Mouse (Mus musculus) heart, postnatal 14 days (tissue): ENCODE data around the gene Ankk1. TPM values are rescaled to one million over a fixed set of nuclear protein-coding genes. Genes with fewer than 3 reads are reported as not detected.

Experiments used
- DNase-seq, 2 experiments: peaks; one replicate each; pipeline ENCODE4 v3.0.0; 2021 to 2022
- intact Hi-C: fragments of 180-260 bp; cut with DNase I; formaldehyde crosslinking; loops from one replicate; pipeline ENCODE4 v1.15.1; 2025
- long read RNA-seq, 2 experiments: library from polyadenylated mRNA; stranded (forward); transcript quantifications; one replicate each; pipeline ENCODE4 v2.0.0; 2021
- total RNA-seq, 2 experiments: library from RNA; stranded (reverse); gene quantifications; 2 replicates each; pipeline ENCODE4 v1.2.3; 2021

Gene Ankk1
- not detected for total RNA-seq
- long read RNA-seq, experiment 1 = 0 reads
- long read RNA-seq, experiment 2 = 0 reads

- no peak for DNase-seq
- intact Hi-C loops = no loop called here
These were observed at the start of gene Ankk1 for GRCm38 (mm10) chr9:49426921-49427320. Gene Ankk1, minus strand, starts transcription at chr9:49427021.

- intact Hi-C loops = no loop called here
These were observed 45.3 kb upstream of the Ankk1 start for GRCm38 (mm10) chr9:49472126-49472525.

DNA sequence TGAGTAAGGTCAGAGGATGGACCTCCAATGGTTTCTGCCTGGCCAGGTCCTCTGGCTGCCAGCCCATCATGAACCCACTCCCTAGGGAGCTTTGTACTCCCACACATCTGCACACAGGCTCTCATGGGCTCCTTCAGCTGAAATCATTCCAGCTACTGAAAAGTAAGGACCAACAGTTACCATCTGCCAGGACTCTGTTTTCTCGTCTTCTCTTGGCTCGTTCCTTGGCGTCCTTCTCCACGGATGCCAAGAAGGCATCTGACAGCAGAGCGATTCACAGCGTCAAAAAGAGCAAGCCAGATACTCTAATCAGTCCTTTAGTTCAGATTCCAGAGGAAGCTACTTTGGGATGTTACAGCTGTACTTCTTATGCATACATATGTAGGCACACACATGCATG, 44.1 kb upstream of the Ankk1 start:
- intact Hi-C loops = no loop called here
- DNase-seq = no peak

More at GRCm38 (mm10) chr9:49472126-49472525, 45.3 kb upstream of the Ankk1 start:
- DNase-seq = no peak

DNA sequence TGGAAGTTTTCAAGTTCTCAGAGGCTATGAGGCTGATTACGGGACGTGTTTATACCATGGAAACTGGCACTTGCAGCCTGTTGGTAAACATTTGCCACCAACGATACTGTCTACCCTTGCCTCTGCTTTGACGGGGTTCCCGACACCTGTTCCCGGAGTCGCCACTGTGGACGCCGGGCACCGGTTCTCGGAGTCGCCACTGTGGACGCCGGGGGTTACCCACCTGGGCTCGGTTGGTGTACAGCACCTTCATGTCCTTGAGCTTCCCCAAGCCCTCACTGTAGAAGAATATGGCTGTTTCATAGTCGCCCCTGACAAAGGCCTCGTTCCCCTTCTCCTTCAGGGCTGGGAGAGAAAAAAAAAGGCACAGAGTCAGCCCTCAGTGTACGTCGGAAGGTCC, 43.2 kb upstream of the Ankk1 start:
- no peak for DNase-seq
- intact Hi-C loops = no loop called here

DNA sequence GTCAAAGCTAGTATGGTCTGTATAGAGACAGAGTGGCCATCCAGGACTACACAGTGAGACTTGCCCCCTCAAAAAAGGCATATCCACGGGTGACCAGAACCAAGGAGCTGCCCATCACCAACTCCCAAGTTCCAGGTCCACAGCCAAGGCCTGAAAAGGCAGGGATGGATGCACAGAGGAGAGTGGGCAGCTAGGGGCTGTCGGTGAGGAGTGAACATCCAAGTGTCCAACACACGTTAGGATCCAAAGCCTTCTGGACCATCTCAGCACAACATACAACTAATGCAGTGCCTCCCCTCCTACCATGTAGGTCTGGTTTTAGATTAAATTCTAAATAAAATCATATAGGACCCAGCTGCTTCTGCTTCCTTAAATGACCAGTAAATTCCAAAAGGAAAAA, 29.3 kb upstream of the Ankk1 start:
- intact Hi-C loops = no loop called here
- no peak for DNase-seq

- DNase-seq = no peak
- intact Hi-C loops = no loop called here
These were observed 25.6 kb upstream of the Ankk1 start for GRCm38 (mm10) chr9:49452396-49452795.

GRCm38 (mm10) chr9:49450491-49450890, 23.7 kb upstream of the Ankk1 start:
- intact Hi-C loops = no loop called here
- DNase-seq = no peak

- intact Hi-C loops = no loop called here
- DNase-seq = no peak
These were observed 15.8 kb upstream of the Ankk1 start for GRCm38 (mm10) chr9:49442621-49443020.

GRCm38 (mm10) chr9:49427478-49427877, 657 bp upstream of the Ankk1 start:
- no peak for DNase-seq
- intact Hi-C loops = no loop called here

DNA sequence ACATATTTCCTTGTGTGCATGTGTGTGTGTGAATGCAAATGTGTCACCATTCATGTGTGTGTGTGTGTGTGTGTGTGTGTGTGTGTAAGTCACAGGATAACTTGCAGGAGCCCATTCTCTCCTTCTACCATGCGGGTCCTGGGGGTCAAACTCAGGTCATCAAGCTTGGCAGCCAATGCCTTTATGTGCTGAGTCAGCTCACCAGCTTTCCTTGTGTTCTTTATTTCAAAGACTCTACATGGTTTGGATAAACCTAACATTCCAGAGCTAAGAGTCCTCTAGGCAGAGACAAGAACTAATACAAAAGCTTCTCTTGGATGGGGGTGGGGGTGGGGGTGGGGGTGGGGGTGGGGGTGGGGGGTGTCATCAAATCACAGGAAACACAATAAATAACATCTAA, 1.2 kb downstream of the Ankk1 start:
- DNase-seq = no peak
- intact Hi-C loops = no loop called here

- no peak for DNase-seq
- intact Hi-C loops = no loop called here
These were observed 3.0 kb downstream of the Ankk1 start for GRCm38 (mm10) chr9:49423866-49424265.

GRCm38 (mm10) chr9:49410621-49411020, 16.2 kb downstream of the Ankk1 start:
- intact Hi-C loops = no loop called here
- no peak for DNase-seq

DNA sequence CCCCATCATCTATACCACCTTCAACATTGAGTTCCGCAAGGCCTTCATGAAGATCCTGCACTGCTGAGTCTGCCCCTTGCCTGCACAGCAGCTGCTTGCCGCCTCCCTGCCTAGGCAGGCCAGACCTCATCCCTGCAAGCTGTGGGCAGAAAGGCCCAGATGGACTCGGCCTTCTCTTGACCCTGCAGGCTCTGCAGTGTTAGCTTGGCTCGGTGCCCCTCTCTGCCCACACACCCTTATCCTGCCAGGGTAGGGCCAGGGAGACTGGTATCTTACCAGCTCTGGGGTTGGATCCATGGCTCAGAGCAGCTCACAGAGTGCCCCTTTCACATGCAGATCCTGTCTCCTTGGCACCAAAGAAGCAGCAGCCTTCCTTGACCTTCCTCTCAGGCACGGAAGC, 19.8 kb downstream of the Ankk1 start:
- intact Hi-C loops = no loop called here
- no peak for DNase-seq

- intact Hi-C loops = no loop called here
- no peak for DNase-seq
These were observed 23.1 kb downstream of the Ankk1 start for GRCm38 (mm10) chr9:49403711-49404110.

DNA sequence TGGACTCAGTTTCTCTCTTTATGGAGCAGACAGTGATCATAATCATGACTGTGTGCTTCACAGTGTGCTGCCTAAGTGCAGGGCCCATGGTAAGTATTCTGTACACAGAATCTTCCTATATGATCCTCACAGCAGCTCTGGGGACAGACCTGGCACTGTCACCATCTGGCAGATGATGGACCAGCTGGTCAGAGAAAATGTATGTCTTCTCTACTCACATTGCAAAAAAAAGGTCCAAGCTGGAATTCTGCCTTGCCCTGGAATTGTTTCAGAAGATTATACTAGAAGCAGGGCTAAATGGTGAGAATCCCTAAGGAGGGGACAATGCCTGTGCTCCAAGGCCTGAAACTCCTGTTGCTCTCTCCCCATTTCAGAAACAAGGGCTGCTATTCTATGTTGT, 30.8 kb downstream of the Ankk1 start:
- intact Hi-C loops = no loop called here
- no peak for DNase-seq

DNA sequence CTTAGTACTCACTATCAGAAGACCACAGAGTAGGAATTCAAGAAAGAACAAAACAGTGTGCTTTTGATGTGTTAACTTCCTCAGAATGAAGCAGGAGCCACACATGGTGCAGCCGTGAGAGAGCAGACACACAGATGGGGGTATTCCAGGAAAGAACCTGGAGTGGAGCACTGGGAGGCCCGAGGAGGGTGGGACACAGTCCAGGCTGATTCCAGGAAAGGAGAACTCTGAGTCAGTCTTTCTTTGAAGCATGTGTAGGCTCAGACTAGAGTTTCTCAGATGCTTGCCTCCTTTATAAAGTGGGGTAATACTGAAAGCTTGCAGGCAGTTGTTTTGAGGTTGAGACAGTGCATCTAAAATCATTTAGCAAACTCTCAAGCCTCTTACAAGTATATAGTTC, 34.6 kb downstream of the Ankk1 start:
- no peak for DNase-seq
- intact Hi-C loops = no loop called here

DNA sequence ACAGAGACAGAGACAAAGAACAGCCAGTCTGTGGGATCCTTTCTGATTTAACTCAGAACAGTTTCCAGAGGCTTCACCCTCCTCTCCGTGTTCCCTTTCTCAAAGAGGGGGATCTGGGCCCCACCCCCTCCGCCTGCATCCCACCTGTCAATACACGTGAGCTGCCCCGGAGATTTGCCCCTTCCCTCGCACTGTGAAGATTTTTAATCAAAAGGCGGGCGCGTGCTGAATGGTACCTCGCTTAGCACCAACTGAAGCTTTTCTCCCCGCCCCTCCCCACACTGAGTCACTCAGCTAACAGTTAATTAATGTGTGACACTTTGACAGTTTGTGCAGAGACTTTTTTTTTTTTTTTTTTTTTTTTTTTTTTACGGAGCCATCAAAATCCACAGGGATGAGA, 40.7 kb downstream of the Ankk1 start:
- no peak for DNase-seq
- intact Hi-C loops = no loop called here

- intact Hi-C loops = no loop called here
These were observed 41.5 kb downstream of the Ankk1 start for GRCm38 (mm10) chr9:49385301-49385700.

GRCm38 (mm10) chr9:49384855-49385254, 42.0 kb downstream of the Ankk1 start:
- no peak for DNase-seq
- intact Hi-C loops = no loop called here

More at GRCm38 (mm10) chr9:49385301-49385700, 41.5 kb downstream of the Ankk1 start:
- peak; percentile 14 to 16 for DNase-seq

DNA sequence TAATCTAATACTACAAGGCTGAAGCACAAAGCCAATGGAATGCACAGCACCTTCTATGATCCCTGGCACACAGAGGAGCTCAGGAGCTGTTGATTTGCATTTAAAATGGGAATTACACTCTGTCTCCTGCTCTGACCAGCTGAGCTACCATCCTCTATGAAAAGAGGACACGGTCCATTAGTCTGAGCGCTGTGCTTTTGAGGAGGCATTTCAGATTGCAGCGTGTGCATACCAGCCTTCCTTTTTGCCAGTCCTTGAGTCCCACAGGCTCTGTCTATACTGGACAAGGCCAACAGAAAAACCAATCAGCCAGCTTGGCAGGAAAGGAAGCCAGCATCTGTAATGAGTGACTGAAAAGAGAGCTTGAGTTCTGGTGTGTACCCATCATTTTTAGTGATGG, 42.8 kb downstream of the Ankk1 start:
- intact Hi-C loops = no loop called here
- DNase-seq = no peak

GRCm38 (mm10) chr9:49379962-49380361, 46.9 kb downstream of the Ankk1 start:
- intact Hi-C loops = no loop called here
- DNase-seq = peak; percentile 42 to 55

- intact Hi-C loops = no loop called here
These were observed 52.9 kb downstream of the Ankk1 start for GRCm38 (mm10) chr9:49373946-49374345.

GRCm38 (mm10) chr9:49365763-49366162, 61.1 kb downstream of the Ankk1 start:
- intact Hi-C loops = no loop called here
- DNase-seq = no peak

More at GRCm38 (mm10) chr9:49373946-49374345, 52.9 kb downstream of the Ankk1 start:
- no peak for DNase-seq
